Mouse (Mus musculus) heart, embryonic 14.5 days (tissue): Measurements from ENCODE around the gene Acot4. TPM values are rescaled to one million over a fixed set of nuclear protein-coding genes. Genes with fewer than 3 reads are reported as not detected.
"Not testable (repeated sequence)": the region's sequence is repeated elsewhere in the genome, so short reads cannot be mapped to it uniquely, and the experiment has no call there.

Experiments used
- ATAC-seq: fragments of 200-750 bp; cut with Nextera tagmentation; 2 replicates; pipeline ENCODE4 v1.8.0; 2017; ENCODE audit warnings: low read depth, moderate TSS enrichment; ENCODE audit not compliant: insufficient number of reproducible peaks, insufficient read depth, low FRiP score
- H3K27ac ChIP-seq, 2 experiments: fragments of 200-500 bp in 1 of 2; fragments of 300-500 bp in 1 of 2; sonication (generic) in 1 of 2; replicated peaks in 1 of 2; 2 replicates each; pipeline ENCODE4 v1.5.1; 2012 to 2014; ENCODE audit warnings: low read depth in 2 of 2, low read length in 2 of 2, control low read depth in 1 of 2, mild to moderate bottlenecking in 1 of 2, mixed read lengths in 1 of 2; ENCODE audit not compliant: control insufficient read depth in 1 of 2, insufficient read depth in 1 of 2
- H3K27me3 ChIP-seq: fragments of 300-500 bp; sonication (generic); 2 replicates; pipeline ENCODE4 v1.6.1; 2014; ENCODE audit warnings: mild to moderate bottlenecking, low read length, control low read depth; ENCODE audit not compliant: control insufficient read depth, insufficient read depth
- H3K36me3 ChIP-seq: fragments of 300-500 bp; sonication (generic); 2 replicates; pipeline ENCODE4 v1.6.1; 2014; ENCODE audit warnings: mild to moderate bottlenecking, control low read depth, low read length, mixed read lengths; ENCODE audit not compliant: control insufficient read depth, insufficient read depth
- H3K4me1 ChIP-seq, 2 experiments: fragments of 200-500 bp in 1 of 2; fragments of 300-500 bp in 1 of 2; sonication (generic) in 1 of 2; 2 replicates each; pipeline ENCODE4 v1.6.1; 2012 to 2014; ENCODE audit warnings: low read length in 2 of 2, control low read depth in 1 of 2, mixed read lengths in 1 of 2; ENCODE audit not compliant: control insufficient read depth in 2 of 2, insufficient read depth in 2 of 2
- H3K4me2 ChIP-seq: fragments of 300-500 bp; sonication (generic); 2 replicates; pipeline ENCODE4 v1.6.1; 2014; ENCODE audit warnings: mild to moderate bottlenecking, low read length
- H3K4me3 ChIP-seq, 2 experiments: fragments of 200-500 bp in 1 of 2; fragments of 300-500 bp in 1 of 2; sonication (generic) in 1 of 2; 2 replicates each; pipeline ENCODE4 v1.5.1; 2012 to 2014; ENCODE audit warnings: low read length in 2 of 2, mild to moderate bottlenecking in 2 of 2, control low read depth in 1 of 2, low read depth in 1 of 2, moderate library complexity in 1 of 2; ENCODE audit not compliant: control insufficient read depth in 1 of 2, insufficient read depth in 1 of 2
- H3K9ac ChIP-seq: fragments of 300-500 bp; sonication (generic); 2 replicates; pipeline ENCODE4 v1.6.1; 2014; ENCODE audit warnings: mild to moderate bottlenecking, low read length
- H3K9me3 ChIP-seq: fragments of 300-500 bp; sonication (generic); 2 replicates; pipeline ENCODE4 v1.6.1; 2016; ENCODE audit warnings: low read length, control low read depth; ENCODE audit not compliant: control insufficient read depth
- WGBS: fragments of 180-500 bp; shearing (Covaris S2); extraction: QIAGEN DNeasy Blood & Tissue Kit; methylation state at CpG from one replicate; pipeline ENCODE4 v1.1.7; 2014; 5-methylcytosine and 5-hydroxymethylcytosine counted together
- polyA plus RNA-seq: library from polyadenylated mRNA; unstranded; fragments of >200 nt; fragmentation: Nextera tagmentation; extraction: Ambion mirVana; gene quantifications from 2 replicates; pipeline ENCODE4 v1.2.1, GENCODE M21; 2014

The Acot4 gene
- polyA plus RNA-seq, 1 experiment from 2014 or later = 0.32 TPM

- H3K27me3 ChIP-seq = no peaks in the 10 kb centered on the region
- no peak overlapping the region for H3K9ac ChIP-seq
- no peak overlapping the region for H3K4me3 ChIP-seq
- WGBS = 79% methylated on average over 1 of the region's 1 CpGs
- H3K36me3 ChIP-seq = no peaks in the 10 kb centered on the region
- no peak overlapping the region for H3K27ac ChIP-seq
- H3K4me2 ChIP-seq = no peak overlapping the region
- peaks cover 10 to 16% of the 10 kb centered on the region in 2 experiments for H3K4me1 ChIP-seq
- ATAC-seq = no peak
- peaks cover 10% of the 10 kb centered on the region for H3K9me3 ChIP-seq
Observed at GRCm38 (mm10) chr12:84003866-84004265, 34.3 kb upstream of the Acot4 start.

- Histone ChIP-seq H3K4me2 (no peak overlapping the region), H3K9me3 (no peaks in the 10 kb centered on the region), H3K27me3 (no peaks in the 10 kb centered on the region), H3K27ac (no peak overlapping the region), H3K36me3 (no peaks in the 10 kb centered on the region), H3K9ac (no peak overlapping the region), H3K4me1 (peaks cover 3 to 5% of the 10 kb centered on the region in 2 experiments; a peak in 2 of 4 replicates), H3K4me3 (no peak overlapping the region)
- 89% methylated on average over 11 of the region's 12 CpGs for WGBS
- no peak for ATAC-seq
Observed at GRCm38 (mm10) chr12:84008251-84008650, 29.9 kb upstream of the Acot4 start.

- Histone ChIP-seq H3K4me1 (peaks cover 3 to 5% of the 10 kb centered on the region in 2 experiments; a peak in 2 of 4 replicates), H3K27me3 (no peaks in the 10 kb centered on the region), H3K27ac (peak overlapping the region in 1 of 2 experiments; percentile 48; a peak in 3 of 4 replicates), H3K9me3 (no peaks in the 10 kb centered on the region), H3K9ac (peak overlapping the region; percentile 69), H3K36me3 (no peaks in the 10 kb centered on the region), H3K4me2 (peak overlapping the region; percentile 66), H3K4me3 (peak overlapping the region in 1 of 2 experiments; percentile 45; a peak in 2 of 4 replicates)
- WGBS = 70% methylated on average over 7 of the region's 8 CpGs
- ATAC-seq = no peak
Observed at GRCm38 (mm10) chr12:84008729-84009128, 29.4 kb upstream of the Acot4 start.

GRCm38 (mm10) chr12:84009171-84009965, 28.8 kb upstream of the Acot4 start, which contains the start of gene Acot1:
Gene Acot1, plus strand, starts transcription at chr12:84009490.
- not testable (repeated sequence) for H3K9me3 ChIP-seq, H3K36me3 ChIP-seq, H3K4me1 ChIP-seq, H3K27me3 ChIP-seq
- Histone ChIP-seq H3K9ac (peak within 1 kb of the TSS; percentile 69), H3K27ac (peak within 1 kb of the TSS in 1 of 2 experiments; percentile 48; a peak in 3 of 4 replicates), H3K4me2 (peak within 1 kb of the TSS; percentile 66), H3K4me3 (peak within 1 kb of the TSS; percentile 45 to 49)
- peak; percentile 91 for ATAC-seq
- WGBS = 1% methylated on average over 51 of the region's 70 CpGs

- Histone ChIP-seq H3K4me2 (peak overlapping the region; percentile 66), H3K9ac (0 out of 2 replicates have a peak overlapping the region, but pooled peaks have one; percentile 69), H3K27ac (no peak overlapping the region), H3K9me3 (no peaks in the 10 kb centered on the region), H3K4me3 (peak overlapping the region; percentile 45 to 49), H3K4me1 (peaks cover 3 to 5% of the 10 kb centered on the region in 2 experiments; a peak in 2 of 4 replicates), H3K36me3 (peaks cover 6% of the 10 kb centered on the region; the same call in 1 of the 2 replicates), H3K27me3 (no peaks in the 10 kb centered on the region)
- ATAC-seq = no peak
- 84% methylated on average over 3 of the region's 3 CpGs for WGBS
Observed at GRCm38 (mm10) chr12:84010201-84010600, 28.0 kb upstream of the Acot4 start.

GRCm38 (mm10) chr12:84011251-84012040, 26.7 kb upstream of the Acot4 start:
- 60% methylated on average over 12 of the region's 12 CpGs for WGBS
- H3K27me3 ChIP-seq = no peaks in the 10 kb centered on the region
- no peak overlapping the region for H3K9ac ChIP-seq
- no peak overlapping the region for H3K27ac ChIP-seq
- peak overlapping the region; percentile 15; the same call in 1 of the 2 replicates for H3K4me2 ChIP-seq
- no peak for ATAC-seq
- no peak overlapping the region for H3K4me3 ChIP-seq
- H3K36me3 ChIP-seq = peaks cover 9% of the 10 kb centered on the region; the same call in 1 of the 2 replicates
- no peaks in the 10 kb centered on the region for H3K9me3 ChIP-seq
- peaks cover 3 to 5% of the 10 kb centered on the region in 2 experiments; a peak in 2 of 4 replicates for H3K4me1 ChIP-seq

GRCm38 (mm10) chr12:84013130-84013529, 25.0 kb upstream of the Acot4 start:
- no peak overlapping the region for H3K4me2 ChIP-seq

More at GRCm38 (mm10) chr12:84013130-84013529, 25.0 kb upstream of the Acot4 start:
- 61% methylated on average over 6 of the region's 6 CpGs for WGBS
- ATAC-seq = no peak
- peaks cover 14% of the 10 kb centered on the region; the same call in 1 of the 2 replicates for H3K36me3 ChIP-seq
- H3K27me3 ChIP-seq = no peaks in the 10 kb centered on the region
- H3K9ac ChIP-seq = no peak overlapping the region
- no peaks in the 10 kb centered on the region for H3K9me3 ChIP-seq
- no peak overlapping the region for H3K4me3 ChIP-seq
- H3K4me1 ChIP-seq = peaks cover 3 to 5% of the 10 kb centered on the region in 2 experiments; a peak in 2 of 4 replicates
- H3K27ac ChIP-seq = no peak overlapping the region
